Mouse (Mus musculus): Measurements from ENCODE around the gene Rap1b.
A peak's percentile ranks its signal among the peaks of the same experiment; 100 is the strongest.

Rap1b gene

GRCm38 (mm10) chr10:117856001-117856720 is 10.3 kb upstream of the Rap1b start:
- peak; percentile 83 for DNase-seq

- peak; percentile 77 for DNase-seq
These were observed 6.9 kb upstream of the Rap1b start for GRCm38 (mm10) chr10:117852648-117853192.

GRCm38 (mm10) chr10:117848981-117849380 is 3.1 kb upstream of the Rap1b start:
- no peak for DNase-seq

- peak; percentile 85 for DNase-seq
These were observed 961 bp upstream of the Rap1b start for GRCm38 (mm10) chr10:117846796-117847195.

- DNase-seq = no peak
These were observed 411 bp upstream of the Rap1b start for GRCm38 (mm10) chr10:117846260-117846632.

GRCm38 (mm10) chr10:117844782-117845596 is 846 bp downstream of the Rap1b start:
- peak; percentile 99 for DNase-seq

GRCm38 (mm10) chr10:117844279-117844678 is 1.6 kb downstream of the Rap1b start:
- DNase-seq = no peak

- DNase-seq = peak; percentile 41
These were observed 2.1 kb downstream of the Rap1b start for GRCm38 (mm10) chr10:117843690-117844089.

- DNase-seq = peak; percentile 64
These were observed 4.1 kb downstream of the Rap1b start for GRCm38 (mm10) chr10:117841765-117842164.

GRCm38 (mm10) chr10:117840431-117840995 is 5.3 kb downstream of the Rap1b start:
- peak; percentile 70 for DNase-seq

- DNase-seq = peak; percentile 68
These were observed 6.1 kb downstream of the Rap1b start for GRCm38 (mm10) chr10:117839737-117840136.

- DNase-seq = peak; percentile 84
These were observed 6.9 kb downstream of the Rap1b start for GRCm38 (mm10) chr10:117838924-117839323.

- DNase-seq = no peak
These were observed 9.5 kb downstream of the Rap1b start for GRCm38 (mm10) chr10:117836354-117836753.

GRCm38 (mm10) chr10:117835453-117835852 is 10.4 kb downstream of the Rap1b start:
- DNase-seq = peak; percentile 82

- DNase-seq = peak; percentile 36
These were observed 15.0 kb downstream of the Rap1b start for GRCm38 (mm10) chr10:117830797-117831196.

- DNase-seq = peak; percentile 89
These were observed 16.2 kb downstream of the Rap1b start for GRCm38 (mm10) chr10:117829472-117830155.

- no peak for DNase-seq
These were observed 16.8 kb downstream of the Rap1b start for GRCm38 (mm10) chr10:117829022-117829421.

GRCm38 (mm10) chr10:117828536-117828935 is 17.3 kb downstream of the Rap1b start:
- peak; percentile 77 for DNase-seq

- DNase-seq = peak; percentile 63
These were observed 21.2 kb downstream of the Rap1b start for GRCm38 (mm10) chr10:117824647-117825046.

GRCm38 (mm10) chr10:117824139-117824538 is 21.7 kb downstream of the Rap1b start:
- DNase-seq = peak; percentile 82

GRCm38 (mm10) chr10:117823321-117823720 is 22.5 kb downstream of the Rap1b start:
- peak; percentile 71 for DNase-seq

- DNase-seq = peak; percentile 1
These were observed 27.2 kb downstream of the Rap1b start for GRCm38 (mm10) chr10:117818600-117818999.

GRCm38 (mm10) chr10:117816721-117817120 is 29.1 kb downstream of the Rap1b start:
- DNase-seq = peak; percentile 82
